Mouse (Mus musculus): ENCODE measurements at regions not wholly inside any gene's neighbourhood (a gene's known extent, or its start where the extent isn't known, plus 50 kb on each side); places are given as distances from the start of the nearest gene placed in this dataset.
"Not testable (repeated sequence)": the region's sequence is repeated elsewhere in the genome, so short reads cannot be mapped to it uniquely, and the experiment has no call there.

GRCm38 (mm10) chr13:3216070-3216469 is 321.8 kb upstream of the Gdi2 start:
- CTCF ChIA-PET; POLR2A ChIA-PET; in situ Hi-C loops (cut with MboI; ENCODE audit: low pct_unique_long_range_greater_than_20kb); H3K27me3 ChIP-seq: not testable (repeated sequence)
- DNase-seq (ENCODE audit: low read depth, low spot score) = peak; percentile 1
- peak; percentile 76 for ATAC-seq
- peak; percentile 42 for TF ChIP-seq CTCF (IDR thresholded peaks at IDR 0.05)

GRCm38 (mm10) chr13:3221005-3221621 is 316.8 kb upstream of the Gdi2 start:
- ATAC-seq; DNase-seq (ENCODE audit: low read depth, low spot score); CTCF ChIA-PET; H3K27me3 ChIP-seq; POLR2A ChIA-PET; in situ Hi-C loops (cut with MboI; ENCODE audit: low pct_unique_long_range_greater_than_20kb): not testable (repeated sequence)

GRCm38 (mm10) chr13:3221622-3222021 is 316.2 kb upstream of the Gdi2 start:
- in situ Hi-C loops (cut with MboI; ENCODE audit: low pct_unique_long_range_greater_than_20kb) = no loop called here
- CTCF ChIA-PET = no interaction called here
- H3K27me3 ChIP-seq = no peaks in the 10 kb centered on the region
- ATAC-seq (no peak), DNase-seq (ENCODE audit: low read depth, low spot score) (no peak)
- POLR2A ChIA-PET = no interaction called here
- no peak for TF ChIP-seq CTCF (IDR thresholded peaks at IDR 0.05)

- DNase-seq (ENCODE audit: low read depth, low spot score) (no peak), ATAC-seq (no peak)
- no peaks in the 10 kb centered on the region for H3K27me3 ChIP-seq
- no peak for TF ChIP-seq CTCF (IDR thresholded peaks at IDR 0.05)
- CTCF ChIA-PET = no interaction called here
- in situ Hi-C loops (cut with MboI; ENCODE audit: low pct_unique_long_range_greater_than_20kb) = no loop called here
- POLR2A ChIA-PET = no interaction called here
These were observed 279.5 kb upstream of the Gdi2 start for GRCm38 (mm10) chr13:3258379-3258778.

GRCm38 (mm10) chr13:3276130-3276529 is 261.7 kb upstream of the Gdi2 start:
- H3K27me3 ChIP-seq; ATAC-seq; in situ Hi-C loops (cut with MboI; ENCODE audit: low pct_unique_long_range_greater_than_20kb); CTCF ChIA-PET; DNase-seq (ENCODE audit: low read depth, low spot score); POLR2A ChIA-PET: not testable (repeated sequence)

Data from Patski (cell line).